Mouse (Mus musculus): ENCODE measurements around the gene Rapgef1.

The Rapgef1 gene

GRCm38 (mm10) chr2:29619484-29620300 is at the start of gene Rapgef1:
Gene Rapgef1, plus strand, starts transcription at chr2:29619720.
- DNase-seq = peak; percentile 63 to 78

DNA sequence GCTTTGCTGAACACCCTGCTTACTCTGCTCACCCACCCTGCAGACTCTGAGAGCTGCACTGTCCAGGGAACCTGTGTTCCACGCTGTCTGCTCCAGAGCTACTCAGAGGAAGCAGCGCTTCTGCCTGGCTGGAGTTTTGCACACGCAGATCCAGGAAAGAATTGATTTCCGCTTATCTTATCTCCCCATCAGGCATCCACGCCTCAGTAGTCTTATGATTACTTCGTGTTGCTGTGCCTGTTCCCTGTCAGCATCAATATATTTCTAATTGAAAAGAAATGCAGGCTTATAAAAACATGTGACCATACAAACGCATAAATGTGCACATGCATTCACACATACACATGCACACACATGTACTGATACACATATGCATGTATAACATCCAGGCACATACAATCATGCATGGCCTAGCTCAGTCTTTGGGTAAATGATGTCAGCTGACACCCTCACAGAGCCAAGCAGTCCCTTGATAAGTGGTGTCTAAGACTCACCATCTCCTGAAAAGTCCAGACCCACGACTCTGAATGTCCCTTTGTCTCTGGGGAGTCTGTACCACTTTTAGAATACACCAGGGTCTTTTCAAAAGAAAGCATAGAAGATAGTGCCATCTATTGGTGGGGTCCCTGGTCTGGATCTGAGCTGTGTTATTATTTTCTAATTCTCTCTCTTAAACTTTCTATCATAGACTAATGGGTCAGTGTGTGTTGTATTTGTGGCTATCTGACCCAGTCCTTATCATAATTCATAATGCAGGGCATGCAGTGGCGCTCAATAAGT is 47.4 kb upstream of the Rapgef1 start:
- no peak for DNase-seq

GRCm38 (mm10) chr2:29572811-29573427 is 46.6 kb upstream of the Rapgef1 start:
- no peak for DNase-seq

DNA sequence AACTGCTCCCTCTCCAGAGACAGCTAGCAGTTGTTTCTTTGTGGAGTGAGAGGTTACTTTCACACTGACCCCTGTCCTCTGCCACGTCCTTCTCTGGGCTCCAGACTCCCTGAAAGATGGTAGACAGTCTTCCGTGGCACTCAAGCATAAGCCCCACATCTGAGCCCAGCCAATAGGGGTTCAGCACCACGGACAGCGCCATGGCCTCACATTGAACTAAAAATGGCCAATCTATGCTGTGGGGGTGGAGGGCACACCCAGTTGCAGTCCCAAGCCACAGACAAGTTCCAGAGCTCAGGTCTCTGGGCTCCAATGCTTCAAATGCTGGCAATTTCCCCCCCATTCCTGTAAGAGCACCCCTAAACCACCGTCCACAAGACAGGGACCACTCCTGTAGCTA is 45.9 kb upstream of the Rapgef1 start:
- peak in 1 of 2 experiments; percentile 44 for DNase-seq

DNA sequence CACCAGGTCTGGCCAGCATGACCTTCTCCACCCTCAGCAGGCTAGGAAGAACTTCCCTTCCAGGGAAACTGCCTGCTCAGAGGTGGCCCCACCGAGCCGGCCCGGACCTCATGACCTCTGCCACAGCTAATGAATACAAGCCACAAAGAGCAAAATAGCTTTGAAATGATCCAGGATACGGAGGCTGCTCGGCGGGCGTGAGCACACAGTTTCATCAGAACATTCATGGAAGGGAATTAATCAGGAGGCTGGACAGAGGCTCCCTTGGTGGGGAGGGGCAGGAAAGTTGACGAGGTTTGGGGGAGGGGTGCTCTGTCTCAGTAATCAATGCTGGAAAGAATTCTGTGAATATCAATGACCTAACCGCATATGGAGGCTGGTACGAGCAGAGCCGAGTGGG is 45.3 kb upstream of the Rapgef1 start:
- no peak for DNase-seq

- DNase-seq = peak; percentile 46 to 72
These were observed 37.1 kb upstream of the Rapgef1 start for GRCm38 (mm10) chr2:29582415-29582814.

GRCm38 (mm10) chr2:29586017-29586702 is 33.4 kb upstream of the Rapgef1 start:
- DNase-seq = no peak

GRCm38 (mm10) chr2:29588006-29588405 is 31.5 kb upstream of the Rapgef1 start:
- DNase-seq = peak in 1 of 2 experiments; percentile 4

GRCm38 (mm10) chr2:29589266-29589665 is 30.3 kb upstream of the Rapgef1 start:
- DNase-seq = no peak

- no peak for DNase-seq
These were observed 27.9 kb upstream of the Rapgef1 start for GRCm38 (mm10) chr2:29591626-29592025.

DNA sequence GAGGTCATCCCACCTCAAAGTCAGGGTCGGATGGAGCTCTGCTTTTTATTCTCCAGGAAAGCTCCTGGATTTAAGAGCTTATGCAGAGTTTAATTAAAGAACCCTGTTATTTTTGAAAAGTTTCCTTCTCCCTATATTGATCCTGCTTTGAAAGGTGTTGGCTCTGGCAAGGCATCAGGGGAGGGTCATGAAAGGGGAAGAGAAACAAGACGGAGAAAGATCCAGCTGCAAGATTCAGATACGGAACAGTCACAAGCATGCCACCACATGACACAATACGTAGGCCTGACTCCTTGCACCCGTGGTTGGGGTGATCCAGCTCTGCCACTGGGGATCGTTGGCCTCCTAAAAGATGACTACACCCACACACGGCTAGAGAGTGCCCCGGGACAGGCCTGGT is 27.0 kb upstream of the Rapgef1 start:
- DNase-seq = no peak

DNA sequence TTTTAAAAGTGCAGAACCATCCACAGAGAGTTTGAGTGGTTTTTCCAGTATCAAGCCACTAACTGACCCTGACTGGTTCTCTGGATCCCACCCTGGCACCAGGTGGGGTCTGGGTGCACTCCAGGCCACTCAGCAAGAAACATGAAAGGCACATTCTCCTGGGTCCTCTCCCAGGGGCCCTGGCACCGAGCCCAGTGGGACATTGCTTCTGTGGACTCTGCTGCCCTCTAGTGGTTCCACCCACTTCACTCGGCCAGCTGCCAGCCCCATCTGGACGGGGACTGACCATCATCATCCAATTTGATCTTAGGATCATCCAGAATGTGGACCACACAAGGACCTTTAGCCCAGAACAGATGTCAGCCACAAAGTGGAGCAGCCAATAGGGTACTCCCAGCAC is 15.6 kb upstream of the Rapgef1 start:
- peak; percentile 42 to 80 for DNase-seq

DNA sequence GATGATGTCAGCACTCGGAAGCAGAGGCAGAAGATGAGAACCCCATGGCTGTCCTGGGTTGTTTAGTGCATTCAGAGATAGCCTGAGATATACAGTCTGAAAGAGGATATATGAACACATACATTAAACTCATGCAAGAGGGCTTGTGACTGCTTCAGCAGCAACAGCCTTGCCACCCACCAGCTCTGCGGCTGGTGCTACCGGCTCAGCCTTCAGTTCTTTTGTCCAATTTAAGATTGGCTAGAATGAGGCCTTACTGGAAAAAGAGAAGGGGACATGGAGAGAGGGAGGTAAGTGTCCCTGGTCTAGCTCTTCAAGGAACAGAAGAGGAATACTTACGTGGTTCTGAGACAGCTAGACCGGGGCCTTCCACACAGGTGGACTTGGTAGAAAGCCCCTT is 13.9 kb upstream of the Rapgef1 start:
- DNase-seq = no peak

- DNase-seq = no peak
These were observed 13.1 kb upstream of the Rapgef1 start for GRCm38 (mm10) chr2:29606460-29606859.

DNA sequence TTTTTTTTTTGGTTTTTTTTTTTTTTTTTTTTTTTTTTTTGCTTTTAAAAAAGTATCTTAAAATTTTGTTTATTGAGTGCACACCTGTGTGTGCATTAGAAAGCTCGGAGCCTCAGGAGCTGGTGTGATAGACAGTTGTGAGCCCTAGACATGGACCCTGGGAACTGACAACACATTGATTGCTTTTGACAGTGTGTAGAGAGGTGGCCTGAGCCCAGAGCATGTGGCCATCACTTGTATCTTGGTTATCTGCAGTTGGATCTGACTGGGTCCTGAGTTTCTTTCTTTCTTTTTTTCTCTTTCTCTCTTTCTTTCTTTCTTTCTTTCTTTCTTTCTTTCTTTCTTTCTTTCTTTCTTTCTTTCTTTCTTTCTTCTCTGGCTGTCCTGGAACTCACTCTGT is 2.2 kb upstream of the Rapgef1 start:
- no peak for DNase-seq

DNA sequence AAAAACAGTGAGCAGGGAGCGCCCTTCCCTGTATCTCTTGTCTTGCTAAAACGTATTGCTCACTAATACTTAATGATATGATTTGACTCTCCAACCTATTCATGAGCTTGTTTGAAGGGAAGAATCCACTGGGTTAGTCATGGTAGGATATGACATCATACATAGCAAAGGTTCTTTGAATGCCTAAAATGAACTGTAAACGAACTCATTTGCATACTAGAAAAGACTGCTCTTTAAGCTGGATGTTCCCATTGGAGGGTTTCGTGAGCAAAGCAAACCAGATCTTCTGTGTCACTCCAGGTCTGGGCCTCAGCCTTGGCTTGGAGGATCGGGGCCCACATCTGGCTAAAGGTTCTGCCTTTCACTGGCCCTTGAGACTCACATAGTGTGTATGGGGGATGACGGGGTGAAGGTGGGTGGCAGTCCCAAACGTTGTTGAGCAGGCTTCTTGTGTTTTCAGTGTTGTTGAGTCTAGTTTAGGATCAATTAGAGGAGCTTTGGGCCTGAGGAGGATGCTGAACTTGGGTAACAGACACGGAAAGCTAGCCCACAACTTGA is 515 bp upstream of the Rapgef1 start:
- no peak for DNase-seq

DNA sequence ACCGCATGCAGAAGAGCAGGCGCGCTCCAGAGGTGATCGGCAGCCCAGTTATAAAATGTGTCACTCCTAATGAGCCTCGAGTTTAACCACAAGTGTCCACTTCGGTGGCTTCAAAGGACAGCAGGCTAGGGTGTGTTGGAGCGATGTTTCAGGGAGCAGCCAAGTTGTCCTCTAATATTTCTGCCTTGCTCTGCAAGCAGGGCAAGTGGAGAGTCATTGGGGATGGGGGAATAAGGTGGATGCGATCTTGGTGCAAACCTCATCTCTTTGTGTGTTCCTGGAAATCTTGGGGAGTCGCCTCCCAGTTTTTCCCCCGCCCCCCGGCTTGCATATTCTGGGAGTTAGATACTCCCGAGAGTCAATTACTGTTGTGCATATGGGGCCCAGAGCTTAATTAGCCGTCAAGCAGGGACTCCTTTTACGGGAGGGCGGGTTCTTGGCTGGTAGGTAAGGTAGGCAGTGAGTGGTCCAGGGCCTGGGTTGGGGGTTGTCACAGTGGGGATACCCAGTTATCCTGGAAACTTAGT is 844 bp downstream of the Rapgef1 start:
- no peak for DNase-seq

DNA sequence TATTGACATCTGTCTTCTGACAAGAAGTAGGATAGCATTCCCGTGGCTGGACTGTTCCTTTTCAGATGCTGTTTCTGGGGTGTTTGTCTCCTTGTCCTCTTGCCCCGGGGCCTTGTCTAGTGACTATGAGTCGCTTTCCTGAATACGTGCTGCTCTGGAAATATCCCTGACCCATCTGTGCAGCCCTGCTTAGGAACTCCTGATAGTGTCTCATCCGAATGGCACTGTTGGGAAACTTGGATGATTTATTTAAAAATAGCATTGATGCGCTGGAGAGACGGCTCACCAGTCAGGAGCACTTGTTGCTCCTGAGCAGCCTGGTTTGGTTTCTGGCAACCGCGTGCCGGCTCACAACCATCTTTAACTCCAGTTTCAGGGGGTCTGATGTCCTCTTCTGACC is 1.6 kb downstream of the Rapgef1 start:
- DNase-seq = no peak

DNA sequence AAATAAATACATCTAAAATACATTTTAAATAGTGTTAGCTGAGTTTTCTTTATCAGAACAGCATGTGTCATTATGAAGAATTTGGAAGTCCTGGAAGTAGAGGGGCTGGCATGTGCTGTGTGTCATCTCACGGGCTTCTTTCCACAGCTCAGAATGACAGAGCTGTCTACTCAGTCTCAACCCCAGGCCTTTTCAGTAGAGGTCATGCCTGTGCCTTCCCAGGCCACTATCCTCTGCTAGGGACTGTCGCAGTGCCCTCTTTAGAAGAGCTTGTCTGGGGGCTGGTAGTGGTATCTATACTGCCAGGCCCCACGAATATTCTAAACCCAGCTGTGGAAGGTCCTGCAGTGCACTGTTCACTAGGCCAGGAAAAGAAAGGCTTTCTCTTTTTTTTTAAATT is 2.1 kb downstream of the Rapgef1 start:
- no peak for DNase-seq

- no peak for DNase-seq
These were observed 2.8 kb downstream of the Rapgef1 start for GRCm38 (mm10) chr2:29622126-29623005.
